Mouse (Mus musculus): Measurements from ENCODE around the gene Fcgbp. TPM values are rescaled to one million over a fixed set of nuclear protein-coding genes. Genes with fewer than 3 reads are reported as not detected.

Fcgbp gene
- total RNA-seq (2012; rRNA removed) (not detected in 2 replicates), polyA plus RNA-seq (2012; ENCODE audit: insufficient read depth in 1 of 2, insufficient read length in 2 of 2, low read depth in 1 of 2, low replicate concordance in 2 of 2, missing spikeins in 1 of 2) (not detected)

DNA sequence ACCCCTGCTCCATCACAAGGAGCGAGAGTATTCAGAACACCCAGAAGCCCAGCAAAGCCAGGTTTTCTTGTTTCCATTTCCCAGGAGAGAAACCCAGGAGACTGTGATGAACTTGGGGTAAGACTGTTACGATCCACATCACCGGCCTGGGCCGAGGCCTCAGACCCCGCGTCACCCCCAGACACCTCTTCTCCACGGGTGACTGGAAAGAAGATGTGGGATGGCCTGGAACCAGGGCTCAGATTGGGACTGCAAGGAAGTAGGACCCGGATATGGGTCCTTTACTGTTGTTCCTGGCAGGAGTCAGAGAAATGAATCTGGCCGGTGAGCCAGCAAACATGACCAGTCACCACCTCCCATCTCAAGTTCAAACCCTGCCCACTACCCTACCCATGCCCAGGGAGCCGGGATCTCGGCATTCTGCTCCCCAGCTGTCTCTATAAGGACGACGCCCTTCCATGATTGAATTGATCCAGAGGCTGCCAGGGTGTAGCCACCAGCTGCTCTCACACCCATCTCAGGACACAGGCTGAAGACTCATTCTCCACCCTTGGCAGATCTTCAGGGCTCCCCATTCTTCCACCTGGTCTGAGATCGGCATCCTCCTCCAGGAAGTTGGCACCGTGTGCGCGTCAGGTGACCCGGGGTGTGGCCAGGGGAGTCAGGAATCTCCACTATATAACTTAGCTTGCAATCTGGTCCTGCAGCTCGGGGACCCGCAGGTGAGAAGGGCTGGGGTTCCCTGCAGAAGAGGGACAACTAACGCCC is at the start of gene Fcgbp:
TSS of gene Fcgbp (plus strand) at position 706 of the 768 bp plus-strand sequence.
- no peak for DNase-seq (ENCODE audit: low read depth, low spot score)
- no peaks in the 10 kb centered on the region; a peak in 1 of 4 replicates for H3K27me3 ChIP-seq (ENCODE audit: control insufficient read depth in 1 of 2, insufficient read depth in 2 of 2, low read length in 2 of 2)
- H3K79me2 ChIP-seq (ENCODE audit: control insufficient read depth, insufficient read depth, low read length, poor library complexity): no peaks in the 10 kb centered on the region
- no peak within 1 kb of the TSS for H3K9ac ChIP-seq (ENCODE audit: control insufficient read depth, low read depth, low read length, poor library complexity, severe bottlenecking)
- TF ChIP-seq MAZ (IDR thresholded peaks at IDR 0.05; ENCODE audit: low read depth, low read length) (no peak), SIN3A (IDR thresholded peaks at IDR 0.05; ENCODE audit: low read length) (no peak), POLR2AphosphoS2 (IDR thresholded peaks at IDR 0.05; ENCODE audit: low read length) (no peak), MYB (IDR thresholded peaks at IDR 0.05; ENCODE audit: low read depth, low read length) (no peak), MYC (IDR thresholded peaks at IDR 0.05; ENCODE audit: low read depth, low read length) (no peak), POLR2AphosphoS5 (IDR thresholded peaks at IDR 0.05; ENCODE audit: borderline replicate concordance, low read depth, low read length) (no peak), MXI1 (IDR thresholded peaks at IDR 0.05; ENCODE audit: low read depth, low read length) (no peak), UBTF (IDR thresholded peaks at IDR 0.05; ENCODE audit: borderline replicate concordance, insufficient read depth, low read depth, low read length) (no peak), E2F4 (IDR thresholded peaks at IDR 0.05; ENCODE audit: borderline replicate concordance, low read depth, low read length) (no peak), TAL1 (IDR thresholded peaks at IDR 0.05; ENCODE audit: low read length) (no peak), RCOR1 (IDR thresholded peaks at IDR 0.05; ENCODE audit: low read depth, low read length) (no peak), MAFK (IDR thresholded peaks at IDR 0.05; ENCODE audit: borderline replicate concordance, low read depth, low read length) (no peak), ETS1 (IDR thresholded peaks at IDR 0.05; ENCODE audit: low read depth, low read length) (no peak), ZKSCAN1 (IDR thresholded peaks at IDR 0.05; ENCODE audit: low read depth, low read length) (no peak), RAD21 (IDR thresholded peaks at IDR 0.05; ENCODE audit: low read depth, low read length) (no peak), HCFC1 (IDR thresholded peaks at IDR 0.05; ENCODE audit: low read depth, low read length) (no peak), BHLHE40 (IDR thresholded peaks at IDR 0.05; ENCODE audit: borderline replicate concordance, low read depth, low read length) (no peak), CHD2 (IDR thresholded peaks at IDR 0.05; ENCODE audit: low read length) (no peak)
- H3K4me3 ChIP-seq (ENCODE audit: control insufficient read depth in 1 of 2, insufficient read depth in 1 of 2, low read depth in 2 of 2, low read length in 2 of 2): no peak within 1 kb of the TSS
- no peaks in the 10 kb centered on the region for H3K36me3 ChIP-seq (ENCODE audit: control insufficient read depth in 1 of 2, insufficient read depth in 2 of 2, low read length in 2 of 2)
- H3K4me1 ChIP-seq (ENCODE audit: control insufficient read depth in 1 of 2, insufficient read depth in 2 of 2, low read length in 2 of 2): no peaks in the 10 kb centered on the region
- H3K27ac ChIP-seq (ENCODE audit: control insufficient read depth, low read depth, low read length): no peak within 1 kb of the TSS
- no peaks in the 10 kb centered on the region for H3K9me3 ChIP-seq (replicated peaks; ENCODE audit: insufficient read depth, low read length)

DNA sequence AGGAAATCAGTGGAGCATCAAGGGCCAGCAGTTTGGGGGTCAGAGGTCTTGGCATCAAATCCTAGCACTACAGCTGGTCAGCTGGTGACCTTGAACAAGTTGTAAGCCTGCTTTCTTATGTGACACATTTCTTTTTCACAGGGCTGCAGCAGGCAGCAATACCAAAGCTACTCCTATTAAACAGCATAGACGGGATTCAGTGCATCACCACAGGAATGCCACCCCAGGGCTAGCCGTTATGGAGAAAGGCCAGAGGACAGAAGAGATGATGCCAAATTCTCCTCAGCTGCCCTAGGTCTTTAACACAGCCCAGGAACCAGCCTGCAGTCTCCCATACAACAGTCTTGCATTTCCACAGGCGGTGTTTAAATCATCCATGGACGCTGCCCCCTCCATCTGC is 26.5 kb upstream of the Fcgbp start:
- no peak for DNase-seq (ENCODE audit: low read depth, low spot score)
- Histone ChIP-seq H3K4me3 (ENCODE audit: control insufficient read depth in 1 of 2, insufficient read depth in 1 of 2, low read depth in 2 of 2, low read length in 2 of 2) (no peak overlapping the region), H3K79me2 (ENCODE audit: control insufficient read depth, insufficient read depth, low read length, poor library complexity) (peaks cover 11% of the 10 kb centered on the region), H3K27ac (ENCODE audit: control insufficient read depth, low read depth, low read length) (no peak overlapping the region), H3K4me1 (ENCODE audit: control insufficient read depth in 1 of 2, insufficient read depth in 2 of 2, low read length in 2 of 2) (0 out of 4 replicates have a peak, but pooled peaks cover 0 to 4% of the 10 kb centered on the region in 2 experiments), H3K9ac (ENCODE audit: control insufficient read depth, low read depth, low read length, poor library complexity, severe bottlenecking) (no peak overlapping the region), H3K36me3 (ENCODE audit: control insufficient read depth in 1 of 2, insufficient read depth in 2 of 2, low read length in 2 of 2) (peaks cover 5 to 10% of the 10 kb centered on the region in 2 experiments; a peak in 3 of 4 replicates), H3K27me3 (ENCODE audit: control insufficient read depth in 1 of 2, insufficient read depth in 2 of 2, low read length in 2 of 2) (no peaks in the 10 kb centered on the region), H3K9me3 (replicated peaks; ENCODE audit: insufficient read depth, low read length) (no peaks in the 10 kb centered on the region)
- TF ChIP-seq GATA1 (IDR thresholded peaks at IDR 0.05; ENCODE audit: low read depth, low read length): no peak
- TF ChIP-seq TAL1 (IDR thresholded peaks at IDR 0.05; ENCODE audit: low read length): no peak
- TF ChIP-seq POLR2A (IDR thresholded peaks at IDR 0.05; ENCODE audit: control insufficient read depth in 1 of 2, insufficient read depth in 1 of 2, low read depth in 1 of 2, low read length in 2 of 2, poor library complexity in 1 of 2): no peak
- TF ChIP-seq ELF1 (IDR thresholded peaks at IDR 0.05; ENCODE audit: low read depth, low read length): no peak
- no peak for TF ChIP-seq MEF2A (IDR thresholded peaks at IDR 0.05; ENCODE audit: extremely low read depth, insufficient replicate concordance, low read depth, low read length, poor library complexity, severe bottlenecking)
- TF ChIP-seq POLR2AphosphoS5 (IDR thresholded peaks at IDR 0.05; ENCODE audit: borderline replicate concordance, low read depth, low read length): no peak
- TF ChIP-seq MXI1 (IDR thresholded peaks at IDR 0.05; ENCODE audit: low read depth, low read length): no peak
- TF ChIP-seq RCOR1 (IDR thresholded peaks at IDR 0.05; ENCODE audit: low read depth, low read length): no peak
- no peak for TF ChIP-seq SIN3A (IDR thresholded peaks at IDR 0.05; ENCODE audit: low read length)
- TF ChIP-seq TCF12 (IDR thresholded peaks at IDR 0.05; ENCODE audit: low read depth, low read length): no peak
- no peak for TF ChIP-seq USF1 (IDR thresholded peaks at IDR 0.05; ENCODE audit: low read depth, low read length)
- TF ChIP-seq JUND (IDR thresholded peaks at IDR 0.05; ENCODE audit: low read depth, low read length): no peak
- no peak for TF ChIP-seq POLR2AphosphoS2 (IDR thresholded peaks at IDR 0.05; ENCODE audit: low read length)
- TF ChIP-seq CHD1 (IDR thresholded peaks at IDR 0.05; ENCODE audit: low read depth, low read length): no peak
- TF ChIP-seq ZC3H11A (IDR thresholded peaks at IDR 0.05; ENCODE audit: low read depth, low read length): no peak
- no peak for TF ChIP-seq ZNF384 (IDR thresholded peaks at IDR 0.05; ENCODE audit: low read depth, low read length)

Measured in MEL (cell line).